Mouse (Mus musculus) frontal cortex, postnatal 36 days (tissue): Measurements from ENCODE around the gene P2rx1.

ENCODE experiments used
- DNase-seq, 2 experiments: peaks; one replicate each; pipeline ENCODE4 v3.0.0; 2022; ENCODE audit warnings: low spot score in 2 of 2

The P2rx1 gene

GRCm38 (mm10) chr11:72998771-72999170 lies at the start of gene P2rx1:
TSS of gene P2rx1 (plus strand) at chr11:72999103.
- no peak for DNase-seq

GRCm38 (mm10) chr11:72951137-72952000 lies 47.5 kb upstream of the P2rx1 start:
- no peak for DNase-seq

GRCm38 (mm10) chr11:72952226-72952625 lies 46.7 kb upstream of the P2rx1 start:
- DNase-seq = no peak

- no peak for DNase-seq
Measured at GRCm38 (mm10) chr11:72952697-72953096, 46.2 kb upstream of the P2rx1 start.

GRCm38 (mm10) chr11:72953116-72953439 lies 45.8 kb upstream of the P2rx1 start:
- no peak for DNase-seq

- DNase-seq = no peak
Measured at GRCm38 (mm10) chr11:72953440-72954151, 45.3 kb upstream of the P2rx1 start.

- DNase-seq = no peak
Measured at GRCm38 (mm10) chr11:72954216-72954615, 44.7 kb upstream of the P2rx1 start.

- DNase-seq = no peak
Measured at GRCm38 (mm10) chr11:72955339-72955974, 43.4 kb upstream of the P2rx1 start.

GRCm38 (mm10) chr11:72957318-72957717 lies 41.6 kb upstream of the P2rx1 start:
- DNase-seq = no peak

- DNase-seq = no peak
Measured at GRCm38 (mm10) chr11:72959924-72960679, 38.8 kb upstream of the P2rx1 start.

- no peak for DNase-seq
Measured at GRCm38 (mm10) chr11:72960723-72961071, 38.2 kb upstream of the P2rx1 start.

- DNase-seq = no peak
Measured at GRCm38 (mm10) chr11:72961072-72961980, 37.6 kb upstream of the P2rx1 start, which contains the start of gene Atp2a3. TSS of gene Atp2a3 (plus strand) at chr11:72961169.

- no peak for DNase-seq
Measured at GRCm38 (mm10) chr11:72962378-72962777, 36.5 kb upstream of the P2rx1 start.

- no peak for DNase-seq
Measured at GRCm38 (mm10) chr11:72963058-72963788, 35.7 kb upstream of the P2rx1 start.

- DNase-seq = no peak
Measured at GRCm38 (mm10) chr11:72963789-72964294, 35.1 kb upstream of the P2rx1 start.

- DNase-seq = no peak
Measured at GRCm38 (mm10) chr11:72974995-72975503, 23.9 kb upstream of the P2rx1 start.

- DNase-seq = no peak
Measured at GRCm38 (mm10) chr11:72982516-72982915, 16.4 kb upstream of the P2rx1 start.

- no peak for DNase-seq
Measured at GRCm38 (mm10) chr11:72983283-72983682, 15.6 kb upstream of the P2rx1 start.

- DNase-seq = no peak
Measured at GRCm38 (mm10) chr11:72986745-72987144, 12.2 kb upstream of the P2rx1 start.

- no peak for DNase-seq
Measured at GRCm38 (mm10) chr11:72987234-72987633, 11.7 kb upstream of the P2rx1 start.
